Mouse (Mus musculus) intestine, embryonic 14.5 days (tissue): ENCODE measurements around the gene Samsn1. TPM values are rescaled to one million over a fixed set of nuclear protein-coding genes. Genes with fewer than 3 reads are reported as not detected.

Source experiments
- ATAC-seq: fragments of 200-750 bp; cut with Nextera tagmentation; replicated peaks from 2 replicates; pipeline ENCODE4 v1.8.0; 2017; ENCODE audit warnings: low read depth, moderate number of reproducible peaks, moderate TSS enrichment, moderate library complexity; ENCODE audit not compliant: low FRiP score, low TSS enrichment
- DNase-seq: peaks from one replicate; pipeline ENCODE4 v3.0.0-alpha.2; 2018; ENCODE audit warnings: low spot score
- H3K27ac ChIP-seq: fragments of 300-500 bp; sonication (generic); 2 replicates; pipeline ENCODE4 v1.5.1; 2014; ENCODE audit warnings: low read depth, mild to moderate bottlenecking, control low read depth
- H3K27me3 ChIP-seq: fragments of 300-500 bp; sonication (generic); replicated peaks from 2 replicates; pipeline ENCODE4 v1.6.1; 2014; ENCODE audit warnings: low read length, control low read depth; ENCODE audit not compliant: control insufficient read depth, insufficient read depth
- H3K36me3 ChIP-seq: fragments of 300-500 bp; sonication (generic); 2 replicates; pipeline ENCODE4 v1.6.1; 2014; ENCODE audit warnings: low read length, control low read depth; ENCODE audit not compliant: control insufficient read depth, insufficient read depth
- H3K4me1 ChIP-seq: fragments of 300-500 bp; sonication (generic); replicated peaks from 2 replicates; pipeline ENCODE4 v1.6.1; 2014; ENCODE audit warnings: low read length, control low read depth, mixed read lengths; ENCODE audit not compliant: control insufficient read depth, insufficient read depth
- H3K4me2 ChIP-seq: fragments of 300-500 bp; sonication (generic); 2 replicates; pipeline ENCODE4 v1.6.1; 2014; ENCODE audit warnings: low read length
- H3K4me3 ChIP-seq: fragments of 300-500 bp; sonication (generic); 2 replicates; pipeline ENCODE4 v1.5.1; 2014; ENCODE audit warnings: low read depth, low read length, control low read depth, mixed read lengths
- H3K9ac ChIP-seq: fragments of 300-500 bp; sonication (generic); 2 replicates; pipeline ENCODE4 v1.6.1; 2014; ENCODE audit warnings: mild to moderate bottlenecking, low read length
- H3K9me3 ChIP-seq: fragments of 300-500 bp; sonication (generic); 2 replicates; pipeline ENCODE4 v1.6.1; 2016; ENCODE audit warnings: low read length, control low read depth; ENCODE audit not compliant: control insufficient read depth
- WGBS: fragments of 180-500 bp; shearing (Covaris S2); extraction: QIAGEN DNeasy Blood & Tissue Kit; methylation state at CpG from one replicate; pipeline ENCODE4 v1.1.7; 2014; 5-methylcytosine and 5-hydroxymethylcytosine counted together
- polyA plus RNA-seq: library from polyadenylated mRNA; unstranded; fragments of >200 nt; fragmentation: Nextera tagmentation; extraction: Ambion mirVana; gene quantifications from 2 replicates; pipeline ENCODE4 v1.2.1, GENCODE M21; 2014

Gene Samsn1
- polyA plus RNA-seq, 1 experiment from 2014 or later: 2.0 TPM

- Histone ChIP-seq H3K36me3 (no peaks in the 10 kb centered on the region), H3K9me3 (no peaks in the 10 kb centered on the region), H3K4me1 (no peaks in the 10 kb centered on the region), H3K4me2 (no peak overlapping the region), H3K9ac (no peak overlapping the region), H3K27ac (no peak overlapping the region), H3K27me3 (no peaks in the 10 kb centered on the region), H3K4me3 (no peak overlapping the region)
- ATAC-seq: no peak
- WGBS: 86% methylated on average over 4 of the region's 4 CpGs
- no peak for DNase-seq
These were observed 102.8 kb downstream of the Samsn1 start for GRCm38 (mm10) chr16:75919298-75919697.

GRCm38 (mm10) chr16:75917712-75918111, 104.4 kb downstream of the Samsn1 start:
- Histone ChIP-seq H3K4me2 (no peak overlapping the region), H3K9me3 (no peaks in the 10 kb centered on the region), H3K36me3 (no peaks in the 10 kb centered on the region), H3K4me1 (no peaks in the 10 kb centered on the region), H3K9ac (no peak overlapping the region), H3K4me3 (no peak overlapping the region), H3K27ac (no peak overlapping the region), H3K27me3 (no peaks in the 10 kb centered on the region)
- ATAC-seq (no peak), DNase-seq (no peak)
- 82% methylated on average over 5 of the region's 5 CpGs for WGBS

- Histone ChIP-seq H3K27ac (no peak overlapping the region), H3K27me3 (no peaks in the 10 kb centered on the region), H3K36me3 (no peaks in the 10 kb centered on the region), H3K9me3 (no peaks in the 10 kb centered on the region), H3K9ac (no peak overlapping the region), H3K4me2 (no peak overlapping the region), H3K4me1 (no peaks in the 10 kb centered on the region), H3K4me3 (no peak overlapping the region)
- ATAC-seq (no peak), DNase-seq (no peak)
- WGBS: 90% methylated on average over 5 of the region's 5 CpGs
These were observed 110.0 kb downstream of the Samsn1 start for GRCm38 (mm10) chr16:75912051-75912450.

GRCm38 (mm10) chr16:75908635-75909494, 113.2 kb downstream of the Samsn1 start:
- ATAC-seq: no peak
- 68% methylated on average over 8 of the region's 8 CpGs for WGBS
- H3K9me3 ChIP-seq: no peaks in the 10 kb centered on the region

GRCm38 (mm10) chr16:75906790-75907189, 115.3 kb downstream of the Samsn1 start:
- H3K4me1 ChIP-seq: no peaks in the 10 kb centered on the region
- H3K9me3 ChIP-seq: no peaks in the 10 kb centered on the region
- no peaks in the 10 kb centered on the region for H3K36me3 ChIP-seq
- ATAC-seq (no peak), DNase-seq (no peak)
- H3K4me3 ChIP-seq: no peak overlapping the region
- H3K27ac ChIP-seq: no peak overlapping the region
- no peak overlapping the region for H3K9ac ChIP-seq
- WGBS: 73% methylated on average over 2 of the region's 2 CpGs
- no peak overlapping the region for H3K4me2 ChIP-seq
- no peaks in the 10 kb centered on the region for H3K27me3 ChIP-seq

More at GRCm38 (mm10) chr16:75908635-75909494, 113.2 kb downstream of the Samsn1 start:
- no peaks in the 10 kb centered on the region for H3K4me1 ChIP-seq
- no peaks in the 10 kb centered on the region for H3K27me3 ChIP-seq
- no peak for DNase-seq
- no peak overlapping the region for H3K4me3 ChIP-seq
- no peak overlapping the region for H3K9ac ChIP-seq
- no peaks in the 10 kb centered on the region for H3K36me3 ChIP-seq
- no peak overlapping the region for H3K4me2 ChIP-seq
- no peak overlapping the region for H3K27ac ChIP-seq

GRCm38 (mm10) chr16:75906260-75906659, 115.8 kb downstream of the Samsn1 start:
- no peak for ATAC-seq
- H3K4me1 ChIP-seq: no peaks in the 10 kb centered on the region
- H3K27ac ChIP-seq: no peak overlapping the region
- no peaks in the 10 kb centered on the region for H3K36me3 ChIP-seq
- no peak overlapping the region for H3K9ac ChIP-seq
- H3K4me2 ChIP-seq: no peak overlapping the region
- DNase-seq: no peak
- no peaks in the 10 kb centered on the region for H3K9me3 ChIP-seq
- no peak overlapping the region for H3K4me3 ChIP-seq
- no peaks in the 10 kb centered on the region for H3K27me3 ChIP-seq
- WGBS: 89% methylated on average over 1 of the region's 1 CpGs

GRCm38 (mm10) chr16:75905324-75905723, 116.8 kb downstream of the Samsn1 start:
- WGBS: 63% methylated on average over 1 of the region's 1 CpGs
- ATAC-seq: no peak

GRCm38 (mm10) chr16:75904072-75904471, 118.0 kb downstream of the Samsn1 start:
- ATAC-seq (no peak), DNase-seq (no peak)
- H3K4me1 ChIP-seq: no peaks in the 10 kb centered on the region
- H3K4me2 ChIP-seq: no peak overlapping the region
- H3K36me3 ChIP-seq: no peaks in the 10 kb centered on the region
- H3K9me3 ChIP-seq: no peaks in the 10 kb centered on the region
- no peaks in the 10 kb centered on the region for H3K27me3 ChIP-seq
- H3K9ac ChIP-seq: no peak overlapping the region
- WGBS: 87% methylated on average over 4 of the region's 4 CpGs
- no peak overlapping the region for H3K27ac ChIP-seq
- H3K4me3 ChIP-seq: no peak overlapping the region

More at GRCm38 (mm10) chr16:75905324-75905723, 116.8 kb downstream of the Samsn1 start:
- Histone ChIP-seq H3K4me1 (no peaks in the 10 kb centered on the region), H3K9ac (no peak overlapping the region), H3K36me3 (no peaks in the 10 kb centered on the region), H3K4me3 (no peak overlapping the region), H3K27me3 (no peaks in the 10 kb centered on the region), H3K9me3 (no peaks in the 10 kb centered on the region), H3K4me2 (no peak overlapping the region), H3K27ac (no peak overlapping the region)
- DNase-seq: no peak

- no peaks in the 10 kb centered on the region for H3K27me3 ChIP-seq
- no peak overlapping the region for H3K27ac ChIP-seq
- H3K4me2 ChIP-seq: no peak overlapping the region
- H3K9me3 ChIP-seq: no peaks in the 10 kb centered on the region
- no peaks in the 10 kb centered on the region for H3K36me3 ChIP-seq
- no peak overlapping the region for H3K9ac ChIP-seq
- DNase-seq (no peak), ATAC-seq (no peak)
- 79% methylated on average over 3 of the region's 3 CpGs for WGBS
- H3K4me3 ChIP-seq: no peak overlapping the region
- H3K4me1 ChIP-seq: no peaks in the 10 kb centered on the region; the same call in 1 of the 2 replicates
These were observed 119.1 kb downstream of the Samsn1 start for GRCm38 (mm10) chr16:75903028-75903427.
